Mouse (Mus musculus): ENCODE data around the gene Tcte2.
"Not testable (repeated sequence)": the region's sequence is repeated elsewhere in the genome, so short reads cannot be mapped to it uniquely, and the experiment has no call there.

The Tcte2 gene

DNA sequence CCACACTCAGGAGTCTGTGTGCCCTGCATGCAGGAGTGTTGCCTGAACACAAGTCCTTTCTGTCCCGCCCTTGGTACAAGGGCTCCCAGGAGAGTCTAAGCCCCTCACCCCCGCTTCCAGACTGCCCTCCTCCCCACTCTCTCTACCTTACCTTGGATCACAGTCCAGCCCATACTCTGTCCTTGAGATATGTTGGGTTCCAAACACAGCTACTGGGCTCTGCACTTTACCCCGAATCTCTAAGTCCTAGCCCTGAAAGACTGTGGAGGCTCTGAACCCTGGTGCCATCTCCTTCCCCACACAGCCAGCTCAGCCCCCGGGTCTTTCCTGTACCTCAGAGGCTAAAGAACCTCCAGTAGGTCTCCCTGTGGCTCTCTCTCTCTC lies 78.6 kb downstream of the Tcte2 start:
- no peak for DNase-seq (ENCODE audit: low read depth)

DNA sequence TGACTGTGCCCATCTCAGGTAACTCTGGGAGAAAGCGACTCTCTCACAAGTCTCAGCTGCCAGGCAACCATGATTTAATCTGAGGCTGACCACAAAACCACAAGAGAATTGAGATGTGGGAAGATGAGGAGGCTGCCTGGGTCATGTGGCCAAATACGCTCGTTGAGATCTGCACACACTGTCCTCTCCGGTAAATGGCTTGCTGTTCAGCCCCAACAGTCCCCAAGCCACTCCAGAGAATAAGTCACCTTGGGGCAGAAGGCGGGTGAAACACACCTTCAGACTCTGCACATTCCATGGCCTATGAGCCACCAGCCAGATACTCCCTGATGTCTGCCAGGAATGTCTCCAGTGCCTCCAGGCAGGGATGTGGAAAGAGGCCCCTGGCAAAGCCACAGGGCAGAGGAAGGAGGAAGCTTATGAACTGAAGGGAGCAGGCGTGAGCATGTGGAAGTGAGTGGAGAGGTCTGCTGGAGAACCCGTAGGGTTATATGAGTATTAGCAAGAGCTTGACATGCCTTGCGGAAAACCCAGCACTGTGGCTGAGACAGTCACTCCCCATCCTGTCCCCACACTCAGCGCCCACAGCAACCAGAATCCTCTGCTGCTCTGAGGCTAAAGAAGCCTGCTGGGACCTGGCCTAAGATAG lies 79.1 kb downstream of the Tcte2 start:
- DNase-seq (ENCODE audit: low read depth) = peak; percentile 85

DNA sequence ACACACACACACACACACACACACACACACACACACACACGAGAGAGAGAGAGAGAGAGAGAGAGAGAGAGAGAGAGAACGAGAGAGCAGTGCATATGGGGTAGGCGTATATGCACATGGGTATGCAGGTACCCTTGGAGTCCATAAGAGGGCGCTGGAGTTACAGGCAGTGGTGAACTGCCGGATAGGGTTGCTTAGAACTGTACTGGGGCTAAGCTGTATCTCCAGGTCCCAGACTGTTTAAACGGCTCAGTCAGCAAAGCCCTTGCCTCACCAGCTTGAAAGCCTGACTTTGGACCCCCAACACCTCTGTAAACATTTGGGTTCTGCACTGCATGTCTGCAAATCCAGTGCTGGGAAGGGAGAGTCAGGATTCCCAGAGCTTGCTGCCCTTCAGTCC lies 79.9 kb downstream of the Tcte2 start:
- peak; percentile 57 for DNase-seq (ENCODE audit: low read depth)

DNA sequence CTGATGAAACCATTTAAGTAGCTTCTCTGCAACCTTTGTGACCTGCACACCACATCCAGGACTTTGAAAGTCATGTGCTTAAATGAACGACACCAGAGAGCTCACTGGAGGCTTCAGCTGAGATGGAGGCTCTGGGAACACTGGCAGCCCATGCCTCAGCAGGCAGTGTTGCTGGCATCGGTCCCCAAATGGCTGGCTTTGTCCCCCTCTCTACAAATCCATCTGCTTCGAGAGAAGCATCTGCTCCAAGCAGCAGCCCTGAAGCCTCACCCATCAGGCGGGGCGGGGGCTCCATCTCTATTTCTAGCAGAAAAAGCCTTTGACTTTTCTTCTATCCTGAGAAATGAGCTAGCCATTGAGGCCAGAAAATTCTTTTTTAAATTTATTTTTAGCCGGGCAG lies 80.5 kb downstream of the Tcte2 start:
- no peak for DNase-seq (ENCODE audit: low read depth)

- DNase-seq (ENCODE audit: low read depth) = no peak
Observed at GRCm38 (mm10) chr17:13680318-13680717, 81.3 kb downstream of the Tcte2 start.

DNA sequence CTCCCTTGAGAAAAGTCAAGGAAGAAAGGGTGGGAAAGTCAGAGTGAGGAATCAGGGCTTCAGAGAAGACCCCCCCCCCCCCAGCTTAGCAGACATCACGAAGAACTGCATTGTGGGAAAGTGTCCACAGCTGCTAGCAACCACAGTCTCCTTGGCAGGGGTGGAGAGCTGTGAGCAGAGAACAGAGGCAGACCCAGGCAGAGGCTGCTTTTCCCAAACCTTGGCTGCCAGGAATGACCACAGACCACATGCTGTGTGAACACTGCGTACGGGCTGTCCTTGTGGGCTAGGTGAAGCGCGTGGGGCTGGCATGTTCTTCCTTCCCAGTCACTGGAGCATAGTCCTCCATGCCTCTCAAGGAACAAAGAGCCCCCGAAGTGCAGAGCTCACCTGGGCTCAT lies 81.9 kb downstream of the Tcte2 start:
- DNase-seq (ENCODE audit: low read depth) = no peak

GRCm38 (mm10) chr17:13677225-13678148 lies 84.1 kb downstream of the Tcte2 start:
- DNase-seq (ENCODE audit: low read depth) = no peak

DNA sequence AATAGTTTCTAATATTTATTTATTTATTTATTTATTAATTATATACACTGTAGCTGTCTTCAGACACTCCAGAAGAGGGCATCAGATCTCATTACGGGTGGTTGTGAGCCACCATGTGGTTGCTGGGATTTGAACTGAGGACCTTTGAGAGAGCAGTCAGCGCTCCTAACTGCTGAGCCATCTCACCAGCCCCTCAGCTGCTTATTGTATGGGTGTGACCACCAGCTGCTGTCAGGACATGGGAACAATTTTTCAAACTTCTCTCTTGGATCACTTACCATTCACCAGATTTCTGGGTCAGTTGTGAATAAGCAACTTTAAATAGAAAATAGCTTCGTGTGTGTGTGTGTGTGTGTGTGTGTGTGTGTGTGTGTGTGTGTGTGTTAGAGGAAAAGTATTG lies 85.5 kb downstream of the Tcte2 start:
- not testable (repeated sequence) for DNase-seq (ENCODE audit: low read depth)

GRCm38 (mm10) chr17:13675630-13676029 lies 86.0 kb downstream of the Tcte2 start:
- DNase-seq (ENCODE audit: low read depth) = no peak

DNA sequence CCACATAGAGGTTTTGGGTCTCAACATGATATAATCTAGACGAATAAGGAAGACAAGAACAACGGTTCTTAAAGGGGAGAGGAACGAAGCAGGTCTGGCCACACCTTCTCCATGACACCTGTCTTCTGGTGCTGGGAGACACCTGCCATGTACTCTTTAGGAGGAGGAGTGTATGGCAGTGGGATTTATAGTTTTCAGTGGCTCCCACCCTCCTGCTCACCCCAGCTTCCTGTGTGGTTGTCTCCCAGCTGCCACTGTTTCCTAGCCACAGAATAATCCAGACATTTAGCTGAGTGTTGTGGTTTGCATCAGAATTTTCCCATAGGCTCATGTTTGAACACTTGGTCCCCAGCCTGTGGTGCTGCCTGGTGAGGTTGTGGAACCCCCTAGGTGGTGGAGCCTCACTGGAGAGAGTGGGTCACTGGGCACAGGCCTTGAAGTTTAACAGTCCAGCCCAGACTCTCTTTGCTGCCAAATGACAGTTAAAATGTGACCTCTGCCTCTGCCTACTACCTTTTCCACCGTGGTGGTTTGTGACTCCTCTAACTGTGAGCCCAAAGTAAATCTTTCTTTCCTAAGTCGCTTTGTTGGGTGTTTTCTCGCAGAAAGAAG lies 86.8 kb downstream of the Tcte2 start:
- no peak for DNase-seq (ENCODE audit: low read depth)

DNA sequence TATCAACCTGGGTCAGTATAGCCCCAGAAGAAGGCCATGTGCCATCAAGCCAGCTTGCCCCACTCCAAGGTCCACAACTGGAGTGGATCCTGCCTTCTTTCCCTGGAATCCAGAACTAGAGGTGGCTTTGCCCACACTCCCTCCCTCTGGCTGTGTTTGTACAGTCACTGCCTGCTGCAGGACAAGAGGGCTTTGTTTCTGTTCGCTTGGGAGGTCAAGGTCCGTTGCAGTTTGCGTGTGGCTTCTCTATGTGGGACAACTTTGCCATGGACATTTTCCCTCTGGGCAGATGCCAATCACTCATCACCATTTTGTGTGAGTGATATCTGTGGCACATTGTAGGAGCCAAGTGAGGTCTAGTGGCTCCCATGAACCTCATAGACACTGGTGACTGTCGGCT lies 89.9 kb downstream of the Tcte2 start:
- peak; percentile 17 for DNase-seq (ENCODE audit: low read depth)

- DNase-seq (ENCODE audit: low read depth) = peak; percentile 14
Observed at GRCm38 (mm10) chr17:13670227-13670626, 91.4 kb downstream of the Tcte2 start.

GRCm38 (mm10) chr17:13669206-13669605 lies 92.4 kb downstream of the Tcte2 start:
- DNase-seq (ENCODE audit: low read depth) = peak; percentile 93

DNA sequence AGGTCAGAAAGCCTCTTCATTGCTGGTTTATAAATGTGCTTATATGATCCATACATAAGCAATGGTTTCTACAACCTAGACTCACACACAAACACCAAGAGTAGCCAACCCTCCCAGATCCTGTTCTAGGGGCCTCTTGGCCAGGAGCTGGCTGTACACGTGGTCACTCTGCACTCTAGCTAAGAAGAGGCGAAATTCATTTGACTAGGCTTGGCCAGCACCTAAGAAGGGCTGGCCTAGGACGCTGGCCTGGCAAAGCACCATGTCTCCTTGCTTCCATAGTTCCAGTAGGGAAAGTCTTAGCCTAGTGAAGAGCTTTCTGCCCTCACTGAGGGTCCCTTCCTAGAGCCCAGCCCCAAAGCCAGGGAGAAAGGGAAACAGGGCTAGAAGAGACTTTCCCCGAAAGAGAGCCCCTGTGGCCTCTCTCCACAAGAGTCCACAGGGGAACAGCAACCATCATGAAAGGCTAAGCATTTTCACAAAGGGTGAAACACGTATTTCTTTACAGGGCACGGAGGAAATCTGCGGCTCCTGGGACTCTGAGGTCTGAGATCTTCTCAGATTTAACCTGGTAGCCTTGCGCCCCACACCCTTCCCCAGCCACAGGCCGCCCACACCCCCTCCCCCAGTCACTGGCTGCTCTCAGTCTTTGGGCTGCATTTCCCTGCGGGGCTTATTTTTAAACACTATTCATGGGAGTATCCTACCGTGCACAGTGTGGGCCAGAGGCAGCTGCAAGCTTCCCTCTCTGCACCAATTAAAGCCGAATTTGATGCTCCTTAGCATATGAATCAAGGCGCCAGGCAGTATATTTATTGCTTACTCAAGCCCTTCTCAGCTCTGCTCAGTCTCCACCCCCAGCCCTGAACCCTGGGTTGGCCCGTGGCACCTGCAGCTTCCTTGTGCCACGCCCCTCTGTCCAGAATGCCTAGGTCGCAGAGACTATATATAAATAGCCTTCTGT lies 93.3 kb downstream of the Tcte2 start:
- DNase-seq (ENCODE audit: low read depth) = peak; percentile 56

DNA sequence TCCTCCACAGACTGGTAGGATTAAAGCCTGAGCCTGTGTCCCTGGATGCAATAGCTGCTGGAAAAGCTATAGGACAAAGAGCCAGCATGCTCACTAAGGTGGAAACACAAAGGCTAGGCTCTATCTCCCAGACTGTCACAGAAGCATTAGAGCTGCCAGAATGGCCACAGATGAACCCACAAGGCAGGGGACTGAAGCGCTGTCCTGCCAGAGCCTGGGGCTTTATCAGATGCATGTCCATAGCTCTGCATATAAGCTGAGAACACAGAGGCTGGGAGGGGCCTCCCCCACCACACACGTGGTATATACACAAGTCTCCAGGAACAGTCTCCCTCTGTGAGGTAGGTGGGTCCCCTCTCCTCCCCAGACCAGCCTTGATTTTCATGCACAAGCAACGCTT lies 94.6 kb downstream of the Tcte2 start:
- no peak for DNase-seq (ENCODE audit: low read depth)

- no peak for DNase-seq (ENCODE audit: low read depth)
Observed at GRCm38 (mm10) chr17:13665731-13666130, 95.9 kb downstream of the Tcte2 start.

- DNase-seq (ENCODE audit: low read depth) = no peak
Observed at GRCm38 (mm10) chr17:13663386-13664166, 98.0 kb downstream of the Tcte2 start.
